Mouse (Mus musculus): ENCODE measurements around the gene Susd1.

GRCm38 (mm10) chr4:59314939-59315552 lies 123.4 kb downstream of the Susd1 start:
- TF ChIP-seq CTCF (conservative IDR thresholded peaks at IDR 0.05 in 1 of 2, IDR thresholded peaks at IDR 0.05 in 1 of 2; ENCODE audit: low read depth in 2 of 2, low read length in 2 of 2) (no peak), POLR2A (IDR thresholded peaks at IDR 0.05; ENCODE audit: low read depth, low read length) (no peak), CHD1 (IDR thresholded peaks at IDR 0.05; ENCODE audit: low read depth, low read length) (no peak), GABPA (IDR thresholded peaks at IDR 0.05; ENCODE audit: insufficient replicate concordance, low read depth, low read length) (no peak)
